Mouse (Mus musculus) macrophage (primary cell): ENCODE data around the gene Cs. TPM values are rescaled to one million over a fixed set of nuclear protein-coding genes. Genes with fewer than 3 reads are reported as not detected.

Source experiments
- polyA plus RNA-seq: library from polyadenylated mRNA; stranded (reverse); fragments of 250-400 nt; gene quantifications from 3 replicates; pipeline ENCODE4 v1.2.4, GENCODE M21; 2018; ENCODE audit warnings: inconsistent platforms

The Cs gene
- polyA plus RNA-seq, 1 experiment from 2014 or later = 94.4 TPM

Other genes starting within 250 kb of the Cs start
- gene Baz2a, start 246.2 kb upstream of the Cs start, polyA plus RNA-seq = 20.2 to 33.8 TPM (median 31.2 TPM) in 3 replicates
- 18.9 to 45.4 TPM (median 23.8 TPM) in 3 replicates for gene Rbms2, start 157.4 kb upstream of the Cs start, polyA plus RNA-seq
- not detected in 3 replicates for gene Gls2, start 143.3 kb upstream of the Cs start, polyA plus RNA-seq
- 5.3 to 10.6 TPM (median 6.9 TPM) in 3 replicates for gene Spryd4, start 125.9 kb upstream of the Cs start, polyA plus RNA-seq
- not detected in 3 replicates for gene Mip, start 111.9 kb upstream of the Cs start, polyA plus RNA-seq
- 4.1 to 22.4 TPM (median 9.6 TPM) in 3 replicates for gene Timeless, start 105.7 kb upstream of the Cs start, polyA plus RNA-seq
- not detected in 3 replicates for gene Apon, start 83.6 kb upstream of the Cs start, polyA plus RNA-seq
- gene Apof, start 69.1 kb upstream of the Cs start, polyA plus RNA-seq = 0.16 to 0.18 TPM in 2 of 3 replicates, not detected in the other
- gene Stat2, start 67.2 kb upstream of the Cs start, polyA plus RNA-seq = 83.8 to 206 TPM (median 96.7 TPM) in 3 replicates
- 0.10 TPM in 1 of 3 replicates, not detected in the others for gene Il23a, start 39.0 kb upstream of the Cs start, polyA plus RNA-seq
- 2.9 to 5.7 TPM (median 3.4 TPM) in 3 replicates for gene Pan2, start 34.4 kb upstream of the Cs start, polyA plus RNA-seq
- 83.6 to 112 TPM (median 85.3 TPM) in 3 replicates for gene Cnpy2, start 15.3 kb upstream of the Cs start, polyA plus RNA-seq
- gene Coq10a, start 31.3 kb downstream of the Cs start, polyA plus RNA-seq = 20.5 to 35.2 TPM (median 25.5 TPM) in 3 replicates
- gene Ankrd52, start 39.4 kb downstream of the Cs start, polyA plus RNA-seq = 23.3 to 29.3 TPM (median 26.0 TPM) in 3 replicates
- not detected in 3 replicates for gene Slc39a5, start 63.5 kb downstream of the Cs start, polyA plus RNA-seq
- gene Nabp2, start 73.8 kb downstream of the Cs start, polyA plus RNA-seq = 44.1 to 130 TPM (median 65.7 TPM) in 3 replicates
- 26.5 to 35.2 TPM (median 33.6 TPM) in 3 replicates for gene Rnf41, start 73.9 kb downstream of the Cs start, polyA plus RNA-seq
- 73.6 to 136 TPM (median 74.8 TPM) in 3 replicates for gene Smarcc2, start 121.5 kb downstream of the Cs start, polyA plus RNA-seq
- 1,390 to 2,190 TPM (median 1,921 TPM) in 3 replicates for gene Myl6, start 156.4 kb downstream of the Cs start, polyA plus RNA-seq
- 0.73 to 1.7 TPM (median 1.4 TPM) in 3 replicates for gene Myl6b, start 161.0 kb downstream of the Cs start, polyA plus RNA-seq
- gene Esyt1, start 188.1 kb downstream of the Cs start, polyA plus RNA-seq = 147 to 161 TPM (median 155 TPM) in 3 replicates
- 6.7 to 13.0 TPM (median 9.6 TPM) in 3 replicates for gene Zc3h10, start 210.0 kb downstream of the Cs start, polyA plus RNA-seq
- gene Rpl41, start 211.6 kb downstream of the Cs start, polyA plus RNA-seq = 1,107 to 2,183 TPM (median 2,047 TPM) in 3 replicates
- 45.8 to 148 TPM (median 116 TPM) in 3 replicates for gene Pa2g4, start 228.3 kb downstream of the Cs start, polyA plus RNA-seq